Mouse (Mus musculus) thymus, postnatal 10 days (tissue): ENCODE measurements around the gene Gstm7.
"Not testable (repeated sequence)": the region's sequence is repeated elsewhere in the genome, so short reads cannot be mapped to it uniquely, and the experiment has no call there.

Source experiments
- DNase-seq, 2 experiments: peaks; one replicate each; pipeline ENCODE4 v3.0.0; 2021; ENCODE audit warnings: low spot score in 2 of 2

Gstm7 gene

GRCm38 (mm10) chr3:107935888-107936287 is 4.3 kb upstream of the Gstm7 start:
- no peak for DNase-seq

- no peak for DNase-seq
Measured at GRCm38 (mm10) chr3:107935268-107935667, 3.7 kb upstream of the Gstm7 start.

GRCm38 (mm10) chr3:107932128-107932527 is 511 bp upstream of the Gstm7 start:
- no peak for DNase-seq

GRCm38 (mm10) chr3:107931134-107931533 is 483 bp downstream of the Gstm7 start:
- no peak for DNase-seq

GRCm38 (mm10) chr3:107929731-107930130 is 1.9 kb downstream of the Gstm7 start:
- no peak for DNase-seq

- DNase-seq: no peak
Measured at GRCm38 (mm10) chr3:107929243-107929642, 2.4 kb downstream of the Gstm7 start.

- no peak for DNase-seq
Measured at GRCm38 (mm10) chr3:107928691-107929090, 2.9 kb downstream of the Gstm7 start.

- no peak for DNase-seq
Measured at GRCm38 (mm10) chr3:107927841-107928240, 3.8 kb downstream of the Gstm7 start.

GRCm38 (mm10) chr3:107925335-107925734 is 6.3 kb downstream of the Gstm7 start:
- no peak for DNase-seq

GRCm38 (mm10) chr3:107920348-107920747 is 11.3 kb downstream of the Gstm7 start:
- no peak for DNase-seq

GRCm38 (mm10) chr3:107917783-107918408 is 13.7 kb downstream of the Gstm7 start:
- DNase-seq: peak in 1 of 2 experiments; percentile 41

- no peak for DNase-seq
Measured at GRCm38 (mm10) chr3:107917097-107917496, 14.5 kb downstream of the Gstm7 start.

GRCm38 (mm10) chr3:107916674-107917073 is 14.9 kb downstream of the Gstm7 start:
- DNase-seq: no peak

- no peak for DNase-seq
Measured at GRCm38 (mm10) chr3:107905942-107906341, 25.7 kb downstream of the Gstm7 start.

GRCm38 (mm10) chr3:107900955-107901673 is 30.5 kb downstream of the Gstm7 start:
- DNase-seq: no peak

GRCm38 (mm10) chr3:107898691-107899090 is 32.9 kb downstream of the Gstm7 start:
- DNase-seq: no peak

GRCm38 (mm10) chr3:107895720-107896569 is 35.7 kb downstream of the Gstm7 start, which contains the start of gene Gstm5:
Gene Gstm5, plus strand, starts transcription at chr3:107895821.
- peak in 1 of 2 experiments; percentile 5 for DNase-seq

- no peak for DNase-seq
Measured at GRCm38 (mm10) chr3:107895194-107895719, 36.4 kb downstream of the Gstm7 start.

- not testable (repeated sequence) for DNase-seq
Measured at GRCm38 (mm10) chr3:107889236-107889635, 42.4 kb downstream of the Gstm7 start.

- no peak for DNase-seq
Measured at GRCm38 (mm10) chr3:107887674-107888495, 43.7 kb downstream of the Gstm7 start.
